Mouse (Mus musculus): ENCODE results near the gene Doc2g. TPM values are rescaled to one million over a fixed set of nuclear protein-coding genes. Genes with fewer than 3 reads are reported as not detected.
"Not testable (repeated sequence)": the region's sequence is repeated elsewhere in the genome, so short reads cannot be mapped to it uniquely, and the experiment has no call there.

Gene Doc2g
- polyA plus RNA-seq, 1 experiment from 2014 or later: 9.0 TPM

- no peak overlapping the region for H3K27ac ChIP-seq (replicated peaks)
- no peaks in the 10 kb centered on the region for H3K27me3 ChIP-seq
- ATAC-seq (replicated peaks): no peak
- WGBS: 86% methylated on average over 8 of the region's 8 CpGs
- peaks cover 3% of the 10 kb centered on the region; the same call in 1 of the 2 replicates for H3K4me1 ChIP-seq
- H3K9me3 ChIP-seq: no peaks in the 10 kb centered on the region
- no peak overlapping the region for H3K4me2 ChIP-seq (replicated peaks)
- no peaks in the 10 kb centered on the region for H3K36me3 ChIP-seq
- no peak overlapping the region for H3K9ac ChIP-seq (replicated peaks)
- H3K4me3 ChIP-seq: no peak overlapping the region
These were observed 43.7 kb downstream of the Doc2g start for GRCm38 (mm10) chr19:4046866-4047254.

DNA sequence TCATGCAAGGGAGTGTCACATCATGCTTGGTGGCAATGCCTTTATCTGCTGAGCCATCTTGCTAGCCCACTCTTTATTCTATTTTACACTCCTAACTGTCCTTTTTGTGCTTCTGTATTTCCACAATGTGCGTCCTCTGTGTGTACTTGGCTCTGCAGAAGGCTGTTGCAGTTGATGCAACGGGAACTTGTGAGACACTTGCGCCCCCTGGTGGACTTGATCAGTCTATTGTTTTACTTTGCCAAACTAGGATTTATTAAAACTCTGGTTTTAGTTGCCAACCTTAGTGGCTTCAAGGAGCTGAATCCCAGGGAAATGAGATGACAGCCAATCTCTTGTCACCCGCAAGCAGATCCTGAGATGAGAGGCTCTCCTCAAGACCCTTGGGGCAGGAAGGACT lies 44.7 kb downstream of the Doc2g start:
- WGBS: 9% methylated on average over 4 of the region's 4 CpGs
- Histone ChIP-seq H3K27me3 (no peaks in the 10 kb centered on the region), H3K9me3 (no peaks in the 10 kb centered on the region), H3K4me2 (replicated peaks) (no peak overlapping the region), H3K4me3 (no peak overlapping the region), H3K36me3 (no peaks in the 10 kb centered on the region), H3K27ac (replicated peaks) (no peak overlapping the region), H3K4me1 (peaks cover 3% of the 10 kb centered on the region; the same call in 1 of the 2 replicates), H3K9ac (replicated peaks) (no peak overlapping the region)
- no peak for ATAC-seq (replicated peaks)

GRCm38 (mm10) chr19:4049069-4049468 lies 46.0 kb downstream of the Doc2g start:
- not testable (repeated sequence) for H3K9me3 ChIP-seq; H3K9ac ChIP-seq (replicated peaks); H3K4me2 ChIP-seq (replicated peaks); H3K36me3 ChIP-seq; H3K27ac ChIP-seq (replicated peaks); ATAC-seq (replicated peaks); H3K4me1 ChIP-seq; H3K27me3 ChIP-seq; H3K4me3 ChIP-seq
- WGBS: 78% methylated on average over 5 of the region's 5 CpGs

DNA sequence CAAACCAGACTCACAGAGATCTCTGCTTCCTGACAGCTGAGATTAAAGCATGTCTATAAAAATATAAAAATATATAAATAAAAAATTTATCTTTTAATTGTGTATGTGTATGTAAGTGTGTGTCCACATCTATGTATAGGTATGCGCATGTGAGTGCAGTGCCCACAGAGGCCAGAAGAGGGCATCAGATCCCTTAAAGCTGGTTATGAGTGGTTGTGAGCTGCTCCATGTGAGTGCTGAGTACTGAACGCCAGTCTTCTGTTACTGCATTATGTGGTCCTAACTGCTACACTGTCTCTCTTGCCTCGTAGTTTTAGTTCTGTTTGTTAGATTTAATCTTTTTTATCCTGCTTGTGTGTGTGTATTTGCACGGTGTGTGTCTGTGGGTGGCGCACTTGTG lies 47.9 kb downstream of the Doc2g start:
- Histone ChIP-seq H3K36me3 (no peaks in the 10 kb centered on the region), H3K4me1 (peaks cover 3% of the 10 kb centered on the region; the same call in 1 of the 2 replicates), H3K4me3 (no peak overlapping the region), H3K27me3 (no peaks in the 10 kb centered on the region), H3K27ac (replicated peaks) (no peak overlapping the region), H3K9ac (replicated peaks) (no peak overlapping the region), H3K4me2 (replicated peaks) (no peak overlapping the region), H3K9me3 (no peaks in the 10 kb centered on the region)
- WGBS: 95% methylated on average over 5 of the region's 5 CpGs
- no peak for ATAC-seq (replicated peaks)

- H3K4me3 ChIP-seq: no peak overlapping the region
- WGBS: 53% methylated on average over 10 of the region's 10 CpGs
- H3K4me2 ChIP-seq (replicated peaks): no peak overlapping the region
- no peak for ATAC-seq (replicated peaks)
- H3K27ac ChIP-seq (replicated peaks): no peak overlapping the region
- H3K9me3 ChIP-seq: no peaks in the 10 kb centered on the region
- H3K36me3 ChIP-seq: no peaks in the 10 kb centered on the region
- H3K27me3 ChIP-seq: no peaks in the 10 kb centered on the region
- H3K4me1 ChIP-seq: no peaks in the 10 kb centered on the region
- no peak overlapping the region for H3K9ac ChIP-seq (replicated peaks)
These were observed 48.8 kb downstream of the Doc2g start for GRCm38 (mm10) chr19:4051741-4052515.

DNA sequence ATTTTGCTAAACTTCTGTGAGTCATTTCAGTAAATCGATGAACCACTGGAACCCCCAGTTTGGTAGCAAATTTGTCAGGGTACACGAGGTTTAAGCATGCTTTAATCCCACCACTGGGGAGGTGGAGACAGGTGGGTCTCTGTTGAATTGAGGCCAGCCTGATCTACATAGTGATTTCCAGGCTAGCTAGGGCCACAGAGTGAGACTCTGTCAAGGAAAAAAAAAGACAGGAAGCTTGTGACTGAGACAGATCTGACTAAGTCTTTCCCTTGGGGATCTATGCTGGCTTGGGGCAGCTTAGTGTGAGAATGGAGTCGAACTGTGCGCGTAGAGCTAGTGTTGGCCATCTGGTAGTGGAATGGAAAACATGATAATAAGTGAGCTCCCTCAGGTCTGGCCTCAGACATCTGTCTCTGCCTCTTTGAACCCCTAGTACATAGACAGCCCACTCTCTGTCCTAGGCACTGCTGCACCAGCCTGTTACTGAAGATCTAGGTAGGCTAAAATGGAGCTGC lies 49.5 kb downstream of the Doc2g start:
- WGBS: 84% methylated on average over 5 of the region's 5 CpGs
- ATAC-seq (replicated peaks): no peak

DNA sequence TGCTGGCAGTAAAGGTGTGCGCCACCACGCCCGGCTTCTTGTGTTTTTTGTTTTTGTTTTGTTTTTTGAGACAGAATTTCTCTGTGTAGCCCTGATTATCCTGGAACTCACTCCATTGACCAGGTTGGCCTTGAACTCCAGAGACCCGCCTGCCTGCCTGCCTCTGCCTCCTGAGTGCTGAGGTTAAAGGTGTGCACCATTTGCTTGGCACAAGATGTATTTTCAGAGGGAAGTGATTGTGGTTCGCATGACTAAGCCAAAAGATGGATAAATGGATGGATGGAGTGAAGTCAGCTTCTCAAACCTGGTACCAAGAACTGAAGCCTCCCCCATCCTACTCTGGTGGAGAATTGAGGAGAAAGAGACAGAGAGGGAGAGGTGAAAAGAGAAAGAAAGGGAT lies 51.5 kb downstream of the Doc2g start:
- ATAC-seq (replicated peaks): no peak
- H3K4me2 ChIP-seq (replicated peaks): no peak overlapping the region
- H3K36me3 ChIP-seq: no peaks in the 10 kb centered on the region
- H3K27ac ChIP-seq (replicated peaks): no peak overlapping the region
- WGBS: 88% methylated on average over 5 of the region's 5 CpGs
- H3K9me3 ChIP-seq: no peaks in the 10 kb centered on the region
- H3K27me3 ChIP-seq: no peaks in the 10 kb centered on the region
- H3K4me3 ChIP-seq: no peak overlapping the region
- no peak overlapping the region for H3K9ac ChIP-seq (replicated peaks)
- H3K4me1 ChIP-seq: no peaks in the 10 kb centered on the region

More for the DNA sequence above, 49.5 kb downstream of the Doc2g start:
- Histone ChIP-seq H3K9ac (replicated peaks) (no peak overlapping the region), H3K27ac (replicated peaks) (no peak overlapping the region), H3K36me3 (no peaks in the 10 kb centered on the region), H3K4me1 (no peaks in the 10 kb centered on the region), H3K9me3 (no peaks in the 10 kb centered on the region), H3K27me3 (no peaks in the 10 kb centered on the region), H3K4me3 (no peak overlapping the region), H3K4me2 (replicated peaks) (no peak overlapping the region)

- H3K9ac ChIP-seq (replicated peaks): no peak overlapping the region
- H3K4me1 ChIP-seq: no peaks in the 10 kb centered on the region
- 74% methylated on average over 8 of the region's 8 CpGs for WGBS
- no peaks in the 10 kb centered on the region for H3K36me3 ChIP-seq
- ATAC-seq (replicated peaks): no peak
- no peak overlapping the region for H3K27ac ChIP-seq (replicated peaks)
- H3K9me3 ChIP-seq: no peaks in the 10 kb centered on the region
- H3K4me2 ChIP-seq (replicated peaks): no peak overlapping the region
- H3K4me3 ChIP-seq: no peak overlapping the region
- H3K27me3 ChIP-seq: no peaks in the 10 kb centered on the region
These were observed 52.3 kb downstream of the Doc2g start for GRCm38 (mm10) chr19:4055216-4055946.

DNA sequence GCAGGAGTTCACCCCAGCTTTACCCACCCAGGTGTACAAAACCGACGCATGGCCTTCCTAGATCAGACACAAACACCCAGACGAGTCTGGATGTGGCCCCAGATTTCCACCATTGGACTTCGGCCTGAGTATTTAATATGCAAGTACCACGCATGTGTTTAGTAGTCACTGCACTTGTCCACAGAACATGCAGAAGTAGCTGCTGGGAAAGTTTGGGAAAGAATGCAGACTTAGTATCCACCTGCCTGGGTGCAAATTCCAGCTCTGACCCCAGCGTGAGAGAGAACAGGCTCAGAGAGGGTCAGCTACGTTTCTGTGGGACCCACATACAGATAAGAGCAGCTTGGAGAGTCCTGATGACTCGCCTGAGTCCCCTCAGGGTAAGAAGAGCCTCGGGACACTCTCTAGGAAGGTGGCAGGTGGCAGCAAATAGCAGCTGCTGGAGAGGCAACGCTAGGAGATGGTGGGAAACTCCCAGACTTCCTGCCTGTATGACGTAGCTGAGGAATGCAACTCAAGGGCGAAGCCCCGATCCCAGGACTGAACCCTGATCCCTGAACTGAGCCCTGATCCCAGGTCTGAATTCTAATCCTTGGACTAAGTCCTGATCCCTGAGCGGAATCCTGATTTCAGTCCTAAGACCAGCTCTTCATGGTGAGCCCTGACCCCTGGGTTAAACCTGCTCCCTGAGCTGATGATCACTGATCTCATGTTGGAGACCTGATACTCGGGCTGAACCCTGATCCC lies 53.0 kb downstream of the Doc2g start:
- H3K36me3 ChIP-seq: no peaks in the 10 kb centered on the region
- H3K27me3 ChIP-seq: no peaks in the 10 kb centered on the region
- no peak overlapping the region for H3K27ac ChIP-seq (replicated peaks)
- H3K4me2 ChIP-seq (replicated peaks): no peak overlapping the region
- no peak for ATAC-seq (replicated peaks)
- H3K9ac ChIP-seq (replicated peaks): no peak overlapping the region
- 66% methylated on average over 15 of the region's 15 CpGs for WGBS
- H3K4me3 ChIP-seq: no peak overlapping the region
- no peaks in the 10 kb centered on the region for H3K4me1 ChIP-seq
- H3K9me3 ChIP-seq: no peaks in the 10 kb centered on the region

Other genes with a start within 250 kb of the Doc2g start
- gene Kmt5b, start 235.9 kb upstream of the Doc2g start, polyA plus RNA-seq (2015; fragmentation: Nextera tagmentation; extraction: Ambion mirVana): 52.3 and 62.9 TPM in 2 replicates
- 62.4 and 62.5 TPM in 2 replicates for gene Chka, start 151.5 kb upstream of the Doc2g start, polyA plus RNA-seq (2015; fragmentation: Nextera tagmentation; extraction: Ambion mirVana)
- gene Tcirg1, start 96.2 kb upstream of the Doc2g start, polyA plus RNA-seq (2015; fragmentation: Nextera tagmentation; extraction: Ambion mirVana): 11.9 and 13.3 TPM in 2 replicates
- 195 and 201 TPM in 2 replicates for gene Ndufs8, start 90.5 kb upstream of the Doc2g start, polyA plus RNA-seq (2015; fragmentation: Nextera tagmentation; extraction: Ambion mirVana)
- gene Aldh3b1, start 73.5 kb upstream of the Doc2g start, polyA plus RNA-seq (2015; fragmentation: Nextera tagmentation; extraction: Ambion mirVana): 1.5 and 1.8 TPM in 2 replicates
- 6.6 and 6.9 TPM in 2 replicates for gene Unc93b1, start 68.1 kb upstream of the Doc2g start, polyA plus RNA-seq (2015; fragmentation: Nextera tagmentation; extraction: Ambion mirVana)
- not detected in 2 replicates for gene Aldh3b3, start 44.7 kb upstream of the Doc2g start, polyA plus RNA-seq (2015; fragmentation: Nextera tagmentation; extraction: Ambion mirVana)
- 0.22 and 0.28 TPM in 2 replicates for gene Aldh3b2, start 31.0 kb upstream of the Doc2g start, polyA plus RNA-seq (2015; fragmentation: Nextera tagmentation; extraction: Ambion mirVana)
- gene Acy3, start 16.7 kb upstream of the Doc2g start, polyA plus RNA-seq (2015; fragmentation: Nextera tagmentation; extraction: Ambion mirVana): 1.3 and 1.4 TPM in 2 replicates
- 0.13 TPM in 1 of 2 replicates, not detected in the other for gene Tbx10, start 10.6 kb upstream of the Doc2g start, polyA plus RNA-seq (2015; fragmentation: Nextera tagmentation; extraction: Ambion mirVana)
- gene Nudt8, start 2.7 kb upstream of the Doc2g start, polyA plus RNA-seq (2015; fragmentation: Nextera tagmentation; extraction: Ambion mirVana): 36.0 and 40.8 TPM in 2 replicates
- 6.8 and 7.6 TPM in 2 replicates for gene Gm49405, start 2.7 kb upstream of the Doc2g start, polyA plus RNA-seq (2015; fragmentation: Nextera tagmentation; extraction: Ambion mirVana)
- gene Ndufv1, start 9.5 kb downstream of the Doc2g start, polyA plus RNA-seq (2015; fragmentation: Nextera tagmentation; extraction: Ambion mirVana): 225 and 228 TPM in 2 replicates
- 421 and 426 TPM in 2 replicates for gene Gstp1, start 34.7 kb downstream of the Doc2g start, polyA plus RNA-seq (2015; fragmentation: Nextera tagmentation; extraction: Ambion mirVana)
- gene Gstp2, start 42.7 kb downstream of the Doc2g start, polyA plus RNA-seq (2015; fragmentation: Nextera tagmentation; extraction: Ambion mirVana): 1.3 and 4.6 TPM in 2 replicates
- not detected in 2 replicates for gene Gstp3, start 56.3 kb downstream of the Doc2g start, polyA plus RNA-seq (2015; fragmentation: Nextera tagmentation; extraction: Ambion mirVana)
- gene Cabp2, start 78.3 kb downstream of the Doc2g start, polyA plus RNA-seq (2015; fragmentation: Nextera tagmentation; extraction: Ambion mirVana): not detected in 2 replicates
- 82.1 and 83.2 TPM in 2 replicates for gene Cdk2ap2, start 93.9 kb downstream of the Doc2g start, polyA plus RNA-seq (2015; fragmentation: Nextera tagmentation; extraction: Ambion mirVana)
- gene Pitpnm1, start 96.7 kb downstream of the Doc2g start, polyA plus RNA-seq (2015; fragmentation: Nextera tagmentation; extraction: Ambion mirVana): 40.7 and 47.2 TPM in 2 replicates
- gene Aip, start 122.5 kb downstream of the Doc2g start, polyA plus RNA-seq (2015; fragmentation: Nextera tagmentation; extraction: Ambion mirVana): 90.1 and 92.5 TPM in 2 replicates
- gene Gpr152, start 136.5 kb downstream of the Doc2g start, polyA plus RNA-seq (2015; fragmentation: Nextera tagmentation; extraction: Ambion mirVana): not detected in 2 replicates
- 0.10 and 0.15 TPM in 2 replicates for gene Cabp4, start 140.7 kb downstream of the Doc2g start, polyA plus RNA-seq (2015; fragmentation: Nextera tagmentation; extraction: Ambion mirVana)
- 144 and 145 TPM in 2 replicates for gene Coro1b, start 145.3 kb downstream of the Doc2g start, polyA plus RNA-seq (2015; fragmentation: Nextera tagmentation; extraction: Ambion mirVana)
- 0.59 and 1.1 TPM in 2 replicates for gene Ptprcap, start 150.3 kb downstream of the Doc2g start, polyA plus RNA-seq (2015; fragmentation: Nextera tagmentation; extraction: Ambion mirVana)
- 54.1 and 54.6 TPM in 2 replicates for gene Rps6kb2, start 160.0 kb downstream of the Doc2g start, polyA plus RNA-seq (2015; fragmentation: Nextera tagmentation; extraction: Ambion mirVana)
- gene Carns1, start 172.2 kb downstream of the Doc2g start, polyA plus RNA-seq (2015; fragmentation: Nextera tagmentation; extraction: Ambion mirVana): 3.4 and 4.2 TPM in 2 replicates
- 0.70 and 0.86 TPM in 2 replicates for gene Tbc1d10c, start 188.0 kb downstream of the Doc2g start, polyA plus RNA-seq (2015; fragmentation: Nextera tagmentation; extraction: Ambion mirVana)
- gene Ppp1ca, start 188.8 kb downstream of the Doc2g start, polyA plus RNA-seq (2015; fragmentation: Nextera tagmentation; extraction: Ambion mirVana): 560 and 578 TPM in 2 replicates
- gene Rad9a, start 198.3 kb downstream of the Doc2g start, polyA plus RNA-seq (2015; fragmentation: Nextera tagmentation; extraction: Ambion mirVana): 22.6 and 25.2 TPM in 2 replicates
- gene Clcf1, start 210.9 kb downstream of the Doc2g start, polyA plus RNA-seq (2015; fragmentation: Nextera tagmentation; extraction: Ambion mirVana): 0.39 and 0.43 TPM in 2 replicates
- gene AC109138.7, start 211.0 kb downstream of the Doc2g start, polyA plus RNA-seq (2015; fragmentation: Nextera tagmentation; extraction: Ambion mirVana): not detected in 2 replicates
- gene Pold4, start 228.6 kb downstream of the Doc2g start, polyA plus RNA-seq (2015; fragmentation: Nextera tagmentation; extraction: Ambion mirVana): 17.2 and 18.1 TPM in 2 replicates